Mouse (Mus musculus) lung, adult 2 months (tissue): ENCODE results near the gene Orai3.

Experiments
- CTCF ChIP-seq: fragments of 200-500 bp; IDR thresholded peaks from 2 replicates; pipeline ENCODE4 v1.5.1; 2011; ENCODE audit warnings: mild to moderate bottlenecking, low read length, control low read depth; ENCODE audit not compliant: insufficient read depth
- POLR2A ChIP-seq: fragments of 200-500 bp; IDR thresholded peaks from 2 replicates; pipeline ENCODE4 v1.6.1; 2011; ENCODE audit warnings: low read depth, mild to moderate bottlenecking, control low read depth, low read length, borderline replicate concordance; ENCODE audit errors: extremely low read depth

DNA sequence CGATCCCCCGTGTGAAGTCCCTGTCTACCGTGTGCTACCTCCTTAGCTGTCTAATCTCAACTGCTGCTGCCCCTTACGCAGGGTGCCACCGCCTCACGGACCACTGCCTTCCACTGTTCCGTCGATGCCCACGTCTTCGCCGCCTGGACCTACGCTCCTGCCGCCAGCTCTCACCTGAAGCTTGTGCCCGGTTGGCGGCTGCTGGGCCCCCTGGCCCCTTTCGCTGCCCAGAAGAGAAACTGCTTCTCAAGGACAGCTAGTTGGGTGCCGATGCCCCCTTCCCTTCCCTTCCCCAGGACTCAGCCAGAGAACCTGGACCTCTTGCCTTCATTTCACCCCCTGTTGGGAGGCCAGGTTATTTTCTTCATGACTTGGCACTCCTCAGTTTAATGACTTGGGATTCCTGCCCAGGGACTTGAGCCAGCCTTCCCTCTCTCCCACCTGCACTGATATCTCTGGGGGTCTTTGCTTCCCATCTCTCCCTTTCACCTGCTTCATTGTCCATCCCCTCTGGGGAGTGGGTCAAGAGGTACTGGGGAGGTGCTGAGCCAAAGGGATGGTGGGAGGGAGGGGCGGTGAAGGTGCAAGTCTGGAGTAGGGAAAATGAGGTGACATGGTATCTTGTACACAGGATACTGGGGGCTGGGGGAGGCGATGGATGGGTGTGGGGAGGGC lies 1.8 kb upstream of the Orai3 start:
- TF ChIP-seq CTCF = no peak
- no peak for TF ChIP-seq POLR2A
